Mouse (Mus musculus) MEL (cell line): ENCODE measurements around the gene Pdlim4. TPM values are rescaled to one million over a fixed set of nuclear protein-coding genes. Genes with fewer than 3 reads are reported as not detected.

Source experiments
- DNase-seq: peaks from one replicate; pipeline ENCODE4 v3.0.0; 2011; ENCODE audit warnings: low read depth, low spot score
- H3K27ac ChIP-seq: 2 replicates; pipeline ENCODE4 v1.5.1; 2012; ENCODE audit warnings: low read depth, mild to moderate bottlenecking, control low read depth, low read length, moderate library complexity; ENCODE audit not compliant: control insufficient read depth
- H3K27me3 ChIP-seq, 2 experiments: fragments of 150-350 bp in 1 of 2; sonication (generic) in 1 of 2; 2 replicates each; pipeline ENCODE4 v1.6.1; 2012; ENCODE audit warnings: low read length in 2 of 2, mild to moderate bottlenecking in 2 of 2, improper control_type of control experiment in 1 of 2, moderate library complexity in 1 of 2; ENCODE audit not compliant: insufficient read depth in 2 of 2, control insufficient read depth in 1 of 2
- H3K36me3 ChIP-seq, 2 experiments: 2 replicates each; pipeline ENCODE4 v1.6.1; 2012 to 2014; ENCODE audit warnings: low read length in 2 of 2, improper control_type of control experiment in 1 of 2, inconsistent platforms in 1 of 2, mild to moderate bottlenecking in 1 of 2; ENCODE audit not compliant: insufficient read depth in 2 of 2, control insufficient read depth in 1 of 2
- H3K4me1 ChIP-seq, 2 experiments: fragments of 150-350 bp in 1 of 2; sonication (generic) in 1 of 2; 2 replicates each; pipeline ENCODE4 v1.6.1; 2012; ENCODE audit warnings: low read length in 2 of 2, improper control_type of control experiment in 1 of 2, mild to moderate bottlenecking in 1 of 2; ENCODE audit not compliant: insufficient read depth in 2 of 2, control insufficient read depth in 1 of 2
- H3K4me3 ChIP-seq, 2 experiments: fragments of 150-350 bp in 1 of 2; sonication (generic) in 1 of 2; 2 replicates each; pipeline ENCODE4 v1.5.1; 2012; ENCODE audit warnings: low read depth in 2 of 2, low read length in 2 of 2, mild to moderate bottlenecking in 2 of 2, moderate library complexity in 2 of 2, control low read depth in 1 of 2, improper control_type of control experiment in 1 of 2; ENCODE audit not compliant: control insufficient read depth in 1 of 2, insufficient read depth in 1 of 2
- H3K79me2 ChIP-seq: 2 replicates; pipeline ENCODE4 v1.6.1; 2012; ENCODE audit warnings: mild to moderate bottlenecking, low read length, moderate library complexity; ENCODE audit not compliant: control insufficient read depth, poor library complexity, insufficient read depth
- H3K9ac ChIP-seq: 2 replicates; pipeline ENCODE4 v1.6.1; 2012; ENCODE audit warnings: low read depth, mild to moderate bottlenecking, control low read depth, low read length, moderate library complexity; ENCODE audit not compliant: control insufficient read depth, poor library complexity, severe bottlenecking
- H3K9me3 ChIP-seq: fragments of 150-350 bp; sonication (generic); replicated peaks from 2 replicates; pipeline ENCODE4 v1.6.1; 2012; ENCODE audit warnings: mild to moderate bottlenecking, low read length, improper control_type of control experiment, moderate library complexity; ENCODE audit not compliant: insufficient read depth
- BHLHE40 ChIP-seq: IDR thresholded peaks from 2 replicates; pipeline ENCODE4 v1.6.1; 2012; ENCODE audit warnings: low read depth, mild to moderate bottlenecking, inconsistent platforms, low read length, improper control_type of control experiment, borderline replicate concordance
- CTCF ChIP-seq, 3 experiments: IDR thresholded peaks in 2 of 3; conservative IDR thresholded peaks in 1 of 3; 2 replicates each; pipeline ENCODE4 v1.5.1; 2011 to 2012; ENCODE audit warnings: low read length in 3 of 3, low read depth in 2 of 3, mild to moderate bottlenecking in 2 of 3, improper control_type of control experiment in 1 of 3, inconsistent platforms in 1 of 3, mixed read lengths in 1 of 3, moderate library complexity in 1 of 3; ENCODE audit not compliant: control insufficient read depth in 1 of 3, insufficient read depth in 1 of 3, poor library complexity in 1 of 3, severe bottlenecking in 1 of 3
- EP300 ChIP-seq, 2 experiments: IDR thresholded peaks; 2 replicates each; pipeline ENCODE4 v1.6.1; 2011; ENCODE audit warnings: improper control_type of control experiment in 2 of 2, low read length in 2 of 2, low read depth in 1 of 2, mild to moderate bottlenecking in 1 of 2
- ETS1 ChIP-seq: IDR thresholded peaks from 2 replicates; pipeline ENCODE4 v1.6.1; 2012; ENCODE audit warnings: low read depth, mild to moderate bottlenecking, inconsistent platforms, low read length, improper control_type of control experiment, moderate library complexity
- GABPA ChIP-seq: IDR thresholded peaks from 2 replicates; pipeline ENCODE4 v1.6.1; 2012; ENCODE audit warnings: low read depth, mild to moderate bottlenecking, inconsistent platforms, low read length, improper control_type of control experiment, moderate library complexity
- GATA1 ChIP-seq: IDR thresholded peaks from 2 replicates; pipeline ENCODE4 v1.6.1; 2011; ENCODE audit warnings: low read depth, low read length, improper control_type of control experiment
- HCFC1 ChIP-seq: IDR thresholded peaks from 2 replicates; pipeline ENCODE4 v1.6.1; 2012; ENCODE audit warnings: low read depth, mild to moderate bottlenecking, inconsistent platforms, low read length, improper control_type of control experiment, moderate library complexity
- KAT2A ChIP-seq: conservative IDR thresholded peaks from 2 replicates; pipeline ENCODE4 v1.6.1; 2012; ENCODE audit warnings: low read depth, low read length, improper control_type of control experiment, inconsistent platforms
- MAFK ChIP-seq: IDR thresholded peaks from 2 replicates; pipeline ENCODE4 v1.6.1; 2011; ENCODE audit warnings: low read depth, mild to moderate bottlenecking, low read length, improper control_type of control experiment, borderline replicate concordance
- MAX ChIP-seq: IDR thresholded peaks from 2 replicates; pipeline ENCODE4 v1.6.1; 2011; ENCODE audit warnings: low read length, improper control_type of control experiment
- MAZ ChIP-seq: IDR thresholded peaks from 2 replicates; pipeline ENCODE4 v1.6.1; 2012; ENCODE audit warnings: low read depth, mild to moderate bottlenecking, inconsistent platforms, low read length, improper control_type of control experiment
- MEF2A ChIP-seq: IDR thresholded peaks from 2 replicates; pipeline ENCODE4 v1.6.1; 2014; ENCODE audit warnings: low read depth, mild to moderate bottlenecking, inconsistent platforms, low read length, improper control_type of control experiment; ENCODE audit not compliant: poor library complexity, insufficient replicate concordance, severe bottlenecking; ENCODE audit errors: extremely low read depth
- MXI1 ChIP-seq: IDR thresholded peaks from 2 replicates; pipeline ENCODE4 v1.6.1; 2011; ENCODE audit warnings: mild to moderate bottlenecking, low read depth, low read length, improper control_type of control experiment
- NELFE ChIP-seq: IDR thresholded peaks from 2 replicates; pipeline ENCODE4 v1.6.1; 2011; ENCODE audit warnings: low read depth, low read length, improper control_type of control experiment
- NRF1 ChIP-seq: IDR thresholded peaks from 2 replicates; pipeline ENCODE4 v1.6.1; 2014; ENCODE audit warnings: low read depth, mild to moderate bottlenecking, inconsistent platforms, low read length, improper control_type of control experiment, moderate library complexity; ENCODE audit not compliant: poor library complexity, insufficient read depth, severe bottlenecking
- POLR2AphosphoS2 ChIP-seq: IDR thresholded peaks from 2 replicates; pipeline ENCODE4 v1.6.1; 2011; ENCODE audit warnings: low read length, improper control_type of control experiment
- POLR2AphosphoS5 ChIP-seq: IDR thresholded peaks from 2 replicates; pipeline ENCODE4 v1.6.1; 2012; ENCODE audit warnings: low read depth, borderline replicate concordance, mild to moderate bottlenecking, inconsistent platforms, low read length, moderate library complexity, mixed read lengths
- RAD21 ChIP-seq: IDR thresholded peaks from 2 replicates; pipeline ENCODE4 v1.6.1; 2011; ENCODE audit warnings: mild to moderate bottlenecking, low read depth, low read length, improper control_type of control experiment
- RCOR1 ChIP-seq: IDR thresholded peaks from 2 replicates; pipeline ENCODE4 v1.6.1; 2012; ENCODE audit warnings: low read depth, mild to moderate bottlenecking, inconsistent platforms, low read length, improper control_type of control experiment
- SIN3A ChIP-seq: IDR thresholded peaks from 2 replicates; pipeline ENCODE4 v1.6.1; 2012; ENCODE audit warnings: low read length, improper control_type of control experiment, inconsistent platforms
- SMC3 ChIP-seq: IDR thresholded peaks from 2 replicates; pipeline ENCODE4 v1.6.1; 2011; ENCODE audit warnings: low read depth, low read length, improper control_type of control experiment
- TAL1 ChIP-seq: IDR thresholded peaks from 2 replicates; pipeline ENCODE4 v1.6.1; 2012; ENCODE audit warnings: mild to moderate bottlenecking, inconsistent platforms, low read length, moderate library complexity, mixed read lengths
- TCF12 ChIP-seq: IDR thresholded peaks from 2 replicates; pipeline ENCODE4 v1.6.1; 2014; ENCODE audit warnings: low read depth, mild to moderate bottlenecking, inconsistent platforms, low read length, improper control_type of control experiment, moderate library complexity
- UBTF ChIP-seq: IDR thresholded peaks from 2 replicates; pipeline ENCODE4 v1.6.1; 2012; ENCODE audit warnings: low read depth, mild to moderate bottlenecking, inconsistent platforms, low read length, improper control_type of control experiment, moderate library complexity, borderline replicate concordance; ENCODE audit not compliant: insufficient read depth
- USF1 ChIP-seq: IDR thresholded peaks from 2 replicates; pipeline ENCODE4 v1.6.1; 2014; ENCODE audit warnings: low read depth, mild to moderate bottlenecking, inconsistent platforms, low read length, improper control_type of control experiment, moderate library complexity
- ZC3H11A ChIP-seq: IDR thresholded peaks from 2 replicates; pipeline ENCODE4 v1.6.1; 2012; ENCODE audit warnings: low read depth, mild to moderate bottlenecking, inconsistent platforms, low read length, improper control_type of control experiment
- ZMIZ1 ChIP-seq: IDR thresholded peaks from 2 replicates; pipeline ENCODE4 v1.6.1; 2012; ENCODE audit warnings: low read depth, mild to moderate bottlenecking, inconsistent platforms, low read length, improper control_type of control experiment, moderate library complexity
- polyA plus RNA-seq, 2 experiments: library from polyadenylated mRNA; stranded (reverse) in 1 of 2; unstranded in 1 of 2; fragments of >175 nt in 1 of 2; fragments of >200 nt in 1 of 2; gene quantifications; 2 replicates each; pipeline versions ENCODE4 v1.2.1 to v1.2.4; 2012; ENCODE audit warnings: low replicate concordance in 2 of 2, low read depth in 1 of 2; ENCODE audit not compliant: insufficient read length in 2 of 2, insufficient read depth in 1 of 2, missing spikeins in 1 of 2
- total RNA-seq: library from RNA; depleted of rRNA; stranded (reverse); fragments of 300-350 nt; gene quantifications from 2 replicates; pipeline ENCODE4 v1.2.3, GENCODE M21; 2012

Gene Pdlim4
- total and polyA plus RNA-seq, 3 experiments, result 0.70 TPM; not detected in 2

DNA sequence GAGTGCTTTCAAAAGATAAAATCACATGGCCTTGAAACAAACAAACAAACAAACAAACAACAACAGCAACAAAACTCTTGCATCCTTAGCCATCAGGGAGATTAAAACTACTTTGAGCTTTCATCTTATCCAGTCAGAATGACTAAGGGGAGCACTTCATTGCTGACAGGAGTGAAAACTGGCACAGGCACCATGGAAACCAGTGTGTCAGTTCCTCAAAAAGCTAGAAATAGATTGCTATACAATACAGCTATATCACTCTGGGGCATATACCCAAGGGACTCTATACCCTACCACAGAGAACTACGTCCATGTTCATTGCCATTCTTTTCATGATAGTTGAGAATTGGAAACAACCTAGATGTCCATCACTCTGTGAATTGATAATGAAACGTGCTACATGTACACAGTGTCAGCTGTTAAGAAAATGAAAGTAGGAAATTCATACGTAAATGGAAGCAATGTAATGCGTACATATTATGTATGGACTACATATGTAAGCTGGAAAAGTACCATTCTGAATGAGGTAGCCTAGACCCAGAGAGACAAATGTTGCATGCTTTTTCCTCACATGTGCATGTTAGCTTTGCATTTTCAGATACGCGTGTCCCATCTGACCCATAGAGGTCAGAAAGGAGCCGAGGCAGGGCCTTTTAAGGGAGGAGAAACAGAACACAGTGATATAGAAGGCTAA is 19.6 kb upstream of the Pdlim4 start:
- no peak overlapping the region for H3K27ac ChIP-seq
- TF ChIP-seq TCF12 (0 out of 2 replicates have a peak, but pooled peaks have one; percentile 22), MAZ (no peak), MAX (no peak), ETS1 (peak; percentile 84), GATA1 (peak; percentile 43; the same call in 1 of the 2 replicates), GABPA (no peak), NRF1 (no peak), KAT2A (no peak), USF1 (no peak), RCOR1 (0 out of 2 replicates have a peak, but pooled peaks have one; percentile 6), BHLHE40 (peak; percentile 10; the same call in 1 of the 2 replicates), MXI1 (peak; percentile 85), MEF2A (peak; percentile 86), POLR2AphosphoS5 (no peak), SIN3A (peak; percentile 52), EP300 (IDR thresholded peaks at IDR 0.05; ENCODE audit: low read depth in 1 of 2, low read length in 2 of 2) (peak in 1 of 2 experiments; percentile 49; a peak in 2 of 4 replicates), NELFE (no peak)

DNA sequence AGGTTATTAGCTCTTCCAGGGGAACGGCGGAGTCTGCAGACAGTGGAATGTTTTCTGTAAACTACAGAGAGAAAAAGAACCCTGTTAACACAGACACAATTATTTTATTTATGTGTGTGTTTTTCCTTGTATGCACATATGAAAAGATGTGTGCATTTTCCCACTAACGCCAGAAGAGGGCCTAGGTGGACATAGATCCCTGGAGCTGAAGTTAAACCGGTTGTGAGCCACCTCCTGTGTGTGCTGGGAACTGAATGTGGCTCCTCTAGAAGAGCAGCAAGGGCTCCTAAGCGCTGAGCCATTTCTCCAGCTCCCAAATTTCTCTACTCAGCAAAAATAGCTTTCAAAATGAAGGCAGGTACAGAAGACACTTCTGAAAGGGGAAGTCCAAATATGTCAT is 17.0 kb upstream of the Pdlim4 start:
- Histone ChIP-seq H3K4me3 (no peak overlapping the region), H3K27ac (no peak overlapping the region), H3K27me3 (no peaks in the 10 kb centered on the region)
- TF ChIP-seq TAL1 (no peak), ZMIZ1 (no peak), RAD21 (peak; percentile 40), SMC3 (peak; percentile 75), MAFK (peak; percentile 42; the same call in 1 of the 2 replicates), UBTF (no peak), CTCF (IDR thresholded peaks at IDR 0.05 in 2 of 3, conservative IDR thresholded peaks at IDR 0.05 in 1 of 3; ENCODE audit: control insufficient read depth in 1 of 3, insufficient read depth in 1 of 3, low read depth in 2 of 3, low read length in 3 of 3, poor library complexity in 1 of 3, severe bottlenecking in 1 of 3) (peak; percentile 32 to 77 (median 42)), POLR2AphosphoS2 (no peak), ZC3H11A (peak; percentile 40; the same call in 1 of the 2 replicates), HCFC1 (no peak), NELFE (no peak), USF1 (no peak)
- TF ChIP-seq, all 39 proteins: peak for 5
- peaks cover 0 to 10% of the 10 kb centered on the region in 2 experiments; a peak in 2 of 4 replicates for H3K36me3 ChIP-seq
- no peaks in the 10 kb centered on the region for H3K9me3 ChIP-seq
- H3K9ac ChIP-seq, result no peak overlapping the region
- H3K79me2 ChIP-seq, result no peaks in the 10 kb centered on the region
- H3K4me1 ChIP-seq, result peaks cover 9 to 16% of the 10 kb centered on the region in 2 experiments
- DNase-seq, result peak; percentile 70

More for the DNA sequence above, 19.6 kb upstream of the Pdlim4 start:
- H3K4me1 ChIP-seq, result peaks cover 7 to 23% of the 10 kb centered on the region in 2 experiments
- no peaks in the 10 kb centered on the region for H3K79me2 ChIP-seq
- H3K9ac ChIP-seq, result peak overlapping the region; percentile 53
- peak overlapping the region; percentile 65 to 76 for H3K4me3 ChIP-seq
- H3K27me3 ChIP-seq, result no peaks in the 10 kb centered on the region
- peak; percentile 91 for DNase-seq
- peaks cover 0 to 20% of the 10 kb centered on the region in 2 experiments; a peak in 2 of 4 replicates for H3K36me3 ChIP-seq
- no peaks in the 10 kb centered on the region for H3K9me3 ChIP-seq
